Mouse (Mus musculus) hindbrain, embryonic 16.5 days (tissue): ENCODE results near the gene Higd2a. TPM values are rescaled to one million over a fixed set of nuclear protein-coding genes. Genes with fewer than 3 reads are reported as not detected.

Experiments
- ATAC-seq: fragments of 200-750 bp; cut with Nextera tagmentation; 2 replicates; pipeline ENCODE4 v1.8.0; 2017; ENCODE audit warnings: moderate TSS enrichment, moderate library complexity
- H3K27ac ChIP-seq: fragments of 300-500 bp; sonication (generic); 2 replicates; pipeline ENCODE4 v1.5.1; 2014; ENCODE audit warnings: low read depth, mild to moderate bottlenecking, control low read depth, low read length, moderate library complexity
- H3K27me3 ChIP-seq: fragments of 300-500 bp; sonication (generic); replicated peaks from 2 replicates; pipeline ENCODE4 v1.6.1; 2014; ENCODE audit warnings: low read length; ENCODE audit not compliant: control insufficient read depth, insufficient read depth
- H3K36me3 ChIP-seq: fragments of 300-500 bp; sonication (generic); 2 replicates; pipeline ENCODE4 v1.6.1; 2014; ENCODE audit warnings: mild to moderate bottlenecking, low read length, moderate library complexity, mixed read lengths; ENCODE audit not compliant: control insufficient read depth, insufficient read depth
- H3K4me1 ChIP-seq: fragments of 300-500 bp; sonication (generic); 2 replicates; pipeline ENCODE4 v1.6.1; 2014; ENCODE audit warnings: low read depth, low read length; ENCODE audit not compliant: control insufficient read depth, insufficient read depth
- H3K4me2 ChIP-seq: fragments of 300-500 bp; sonication (generic); 2 replicates; pipeline ENCODE4 v1.6.1; 2014; ENCODE audit warnings: mild to moderate bottlenecking, low read length, control low read depth, moderate library complexity
- H3K4me3 ChIP-seq: fragments of 300-500 bp; sonication (generic); 2 replicates; pipeline ENCODE4 v1.5.1; 2014; ENCODE audit warnings: mild to moderate bottlenecking, low read length, control low read depth, moderate library complexity
- H3K9ac ChIP-seq: fragments of 300-500 bp; sonication (generic); 2 replicates; pipeline ENCODE4 v1.6.1; 2014; ENCODE audit warnings: low read depth, mild to moderate bottlenecking, control low read depth, low read length, moderate library complexity
- H3K9me3 ChIP-seq: fragments of 300-500 bp; sonication (generic); 2 replicates; pipeline ENCODE4 v1.6.1; 2014; ENCODE audit warnings: mild to moderate bottlenecking, low read length, moderate library complexity; ENCODE audit not compliant: control insufficient read depth
- WGBS: fragments of 180-500 bp; shearing (Covaris S2); extraction: QIAGEN DNeasy Blood & Tissue Kit; methylation state at CpG from one replicate; pipeline ENCODE4 v1.1.7; 2014; 5-methylcytosine and 5-hydroxymethylcytosine counted together
- polyA plus RNA-seq: library from polyadenylated mRNA; unstranded; fragments of >200 nt; fragmentation: Nextera tagmentation; extraction: Ambion mirVana; gene quantifications from 2 replicates; pipeline ENCODE4 v1.2.1, GENCODE M21; 2015

Gene Higd2a
- polyA plus RNA-seq, 1 experiment from 2014 or later, result 288 TPM

DNA sequence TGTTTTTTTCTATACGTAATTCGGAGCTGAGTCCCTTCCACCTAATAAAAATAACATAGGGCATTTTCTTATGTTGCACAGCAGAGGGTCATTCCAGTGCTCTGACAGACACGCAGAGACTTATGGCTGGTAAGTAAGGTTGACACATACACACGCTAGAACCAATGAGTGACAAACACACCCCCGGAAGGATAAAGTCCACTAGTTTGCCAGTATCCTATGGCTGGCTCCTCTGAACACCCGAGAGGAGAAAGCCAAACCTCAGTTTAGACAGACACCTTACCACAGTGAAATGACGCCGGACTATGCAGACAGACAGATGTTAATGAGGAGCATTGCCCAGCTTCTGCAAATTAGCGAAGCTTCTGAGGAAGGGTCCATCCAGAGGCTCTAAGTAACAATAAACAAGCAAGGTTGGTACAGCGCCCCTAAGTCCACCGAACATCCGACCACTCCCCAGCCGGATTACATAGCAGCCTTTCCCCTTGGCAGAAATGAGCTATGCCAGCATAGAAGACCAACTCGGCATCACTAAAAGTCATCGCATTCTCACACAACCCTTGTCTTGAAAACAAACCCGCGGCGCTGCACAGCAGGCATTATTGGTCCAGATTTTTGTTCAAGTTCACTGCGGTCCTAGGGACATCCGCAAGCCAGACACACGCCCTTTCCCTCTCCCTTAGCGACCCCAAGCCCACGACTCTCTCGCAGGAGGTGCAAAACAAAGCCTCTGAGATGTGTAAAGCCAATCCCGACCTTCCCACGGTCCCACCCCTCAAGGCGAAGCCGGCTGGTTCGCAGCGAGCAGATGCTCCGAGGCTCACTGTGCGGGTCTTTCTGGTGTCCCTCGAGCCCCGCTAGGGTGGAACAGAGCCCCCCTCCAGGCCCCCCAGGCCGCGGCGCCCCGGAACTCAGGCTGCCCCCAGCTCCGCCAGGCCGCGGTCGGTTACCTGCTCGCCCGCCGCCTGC is 25.5 kb upstream of the Higd2a start:
- ATAC-seq, result peak; percentile 79
- H3K27me3 ChIP-seq, result no peaks in the 10 kb centered on the region
- WGBS, result 10% methylated on average over 42 of the region's 45 CpGs

DNA sequence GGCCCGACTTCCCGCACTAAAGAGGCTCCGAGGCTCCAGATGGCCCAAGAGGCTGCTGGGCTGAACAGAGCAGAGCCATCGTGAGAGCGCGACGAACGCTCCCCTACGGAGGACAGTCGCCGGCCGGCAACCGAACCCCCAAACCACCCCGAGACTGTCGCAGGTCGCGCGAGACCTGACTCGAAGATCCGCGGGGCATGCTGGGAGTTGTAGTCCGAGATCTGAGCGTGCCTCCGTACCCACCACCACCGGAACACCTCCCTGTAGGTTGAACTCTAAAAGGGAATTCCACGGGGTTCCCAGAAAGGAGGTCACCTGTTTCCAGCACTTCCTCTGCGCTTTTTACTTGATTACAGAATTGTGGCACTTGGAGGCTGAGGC is 24.8 kb upstream of the Higd2a start, which contains the start of gene 4833439L19Rik:
Gene 4833439L19Rik (minus strand): TSS at position 235 of the 381 bp plus-strand sequence.
- Histone ChIP-seq H3K4me3 (peak within 1 kb of the TSS; percentile 95), H3K36me3 (peaks cover 16% of the 10 kb centered on the region; the same call in 1 of the 2 replicates), H3K27ac (peak within 1 kb of the TSS; percentile 86), H3K4me1 (peaks cover 13% of the 10 kb centered on the region), H3K9ac (peak within 1 kb of the TSS; percentile 97), H3K9me3 (no peaks in the 10 kb centered on the region), H3K4me2 (peak within 1 kb of the TSS; percentile 81), H3K27me3 (no peaks in the 10 kb centered on the region)
- peak; percentile 97 for ATAC-seq
- under 1% methylated on average over 27 of the region's 27 CpGs for WGBS

More for the DNA sequence above, 25.5 kb upstream of the Higd2a start:
- Histone ChIP-seq H3K36me3 (peaks cover 21% of the 10 kb centered on the region), H3K4me3 (peak overlapping the region; percentile 95), H3K4me1 (peaks cover 13% of the 10 kb centered on the region), H3K4me2 (peak overlapping the region; percentile 78), H3K9me3 (no peaks in the 10 kb centered on the region), H3K27ac (peak overlapping the region; percentile 86), H3K9ac (peak overlapping the region; percentile 97)

DNA sequence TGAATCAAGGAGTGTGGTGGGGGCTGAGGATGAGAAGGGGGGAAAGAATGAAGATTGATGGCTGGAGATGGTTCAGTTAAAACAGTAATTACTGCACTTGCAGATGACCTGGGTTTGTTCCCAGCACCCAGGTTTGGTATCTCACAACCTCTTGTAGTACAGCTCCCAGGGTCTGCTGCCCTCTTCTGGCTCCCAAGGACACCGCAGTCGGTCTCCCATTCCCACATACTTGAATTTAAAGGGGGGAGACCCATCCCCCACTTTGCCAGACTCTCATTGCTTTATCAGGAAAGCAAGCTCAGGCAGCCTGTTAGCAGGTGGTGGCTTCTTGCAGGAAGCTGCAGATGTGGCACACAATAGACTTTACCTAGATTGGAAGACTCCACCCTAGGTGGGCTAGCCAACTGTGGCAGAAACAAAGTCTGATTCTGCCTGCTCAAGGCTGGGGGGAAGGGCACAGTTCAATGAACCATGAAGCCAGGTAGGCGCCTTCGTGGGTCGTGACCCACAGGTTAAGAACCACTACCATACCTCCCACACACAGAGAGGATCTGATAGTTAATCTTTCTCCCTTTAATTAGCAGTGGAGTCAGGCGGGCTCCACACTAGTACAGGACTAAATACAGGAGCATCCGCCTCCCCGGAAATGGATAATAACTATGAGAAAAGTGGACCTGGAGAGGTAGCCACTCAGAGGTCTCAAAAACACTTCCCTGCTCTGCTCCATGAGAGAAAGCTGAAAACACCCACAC is 24.2 kb upstream of the Higd2a start:
- H3K27ac ChIP-seq, result peak overlapping the region; percentile 86; the same call in 1 of the 2 replicates
- H3K4me1 ChIP-seq, result peaks cover 13% of the 10 kb centered on the region
- H3K36me3 ChIP-seq, result peaks cover 14% of the 10 kb centered on the region; the same call in 1 of the 2 replicates
- H3K4me3 ChIP-seq, result peak overlapping the region; percentile 95
- peak overlapping the region; percentile 81 for H3K4me2 ChIP-seq
- ATAC-seq, result peak; percentile 35
- H3K27me3 ChIP-seq, result no peaks in the 10 kb centered on the region
- peak overlapping the region; percentile 41; the same call in 1 of the 2 replicates for H3K9ac ChIP-seq
- H3K9me3 ChIP-seq, result no peaks in the 10 kb centered on the region
- WGBS, result 41% methylated on average over 8 of the region's 8 CpGs

DNA sequence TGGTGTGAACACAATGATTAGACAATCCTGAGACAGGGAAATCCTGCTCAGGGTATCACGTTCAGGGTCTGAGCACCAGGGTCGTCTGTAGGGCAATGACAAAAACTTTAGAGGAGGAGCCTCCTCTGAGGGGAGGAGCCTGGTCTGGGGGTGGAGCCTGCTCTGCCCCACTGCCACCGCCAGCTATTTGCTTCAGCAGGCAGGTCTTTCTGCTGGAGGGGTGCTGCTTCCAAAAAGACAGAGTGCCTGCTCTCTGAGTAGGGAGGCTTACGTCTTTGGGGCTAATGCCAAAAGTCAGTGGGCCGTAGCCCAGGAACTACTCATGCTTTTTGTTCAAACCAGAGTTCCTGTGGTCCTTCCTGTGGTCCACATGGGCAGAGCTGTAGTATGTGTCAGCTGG is 21.6 kb upstream of the Higd2a start:
- Histone ChIP-seq H3K9me3 (no peaks in the 10 kb centered on the region), H3K4me3 (no peak overlapping the region), H3K27ac (no peak overlapping the region), H3K27me3 (peaks cover 3% of the 10 kb centered on the region; the same call in 1 of the 2 replicates), H3K9ac (no peak overlapping the region), H3K4me2 (no peak overlapping the region), H3K36me3 (no peaks in the 10 kb centered on the region), H3K4me1 (peaks cover 13% of the 10 kb centered on the region)
- no peak for ATAC-seq
- WGBS, result 41% methylated on average over 5 of the region's 5 CpGs

DNA sequence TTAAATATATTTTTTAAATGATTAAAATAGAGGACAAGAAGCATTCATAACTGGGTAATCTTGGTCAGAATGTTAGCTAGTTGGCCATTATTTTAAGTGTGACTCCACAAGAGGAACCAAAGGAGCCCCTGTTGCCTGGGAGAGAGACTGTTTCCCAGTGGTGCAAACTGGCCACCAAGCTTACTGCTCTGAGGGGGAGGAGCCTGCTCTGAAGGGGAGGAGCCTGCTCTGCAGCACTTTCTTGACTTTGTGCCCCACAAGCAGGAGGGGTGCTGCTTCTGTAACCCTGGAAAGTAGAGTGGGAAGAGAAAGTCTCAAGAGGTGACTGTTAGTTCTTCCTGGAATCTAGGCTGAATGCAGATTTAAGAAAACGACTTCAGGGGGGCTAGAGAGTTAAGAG is 20.7 kb upstream of the Higd2a start:
- H3K4me3 ChIP-seq, result no peak overlapping the region
- H3K27ac ChIP-seq, result no peak overlapping the region
- peaks cover 6% of the 10 kb centered on the region for H3K4me1 ChIP-seq
- 55% methylated on average over 1 of the region's 1 CpGs for WGBS
- H3K9ac ChIP-seq, result no peak overlapping the region
- ATAC-seq, result no peak
- H3K27me3 ChIP-seq, result peaks cover 3% of the 10 kb centered on the region; the same call in 1 of the 2 replicates
- no peaks in the 10 kb centered on the region for H3K9me3 ChIP-seq
- H3K36me3 ChIP-seq, result no peaks in the 10 kb centered on the region
- no peak overlapping the region for H3K4me2 ChIP-seq

DNA sequence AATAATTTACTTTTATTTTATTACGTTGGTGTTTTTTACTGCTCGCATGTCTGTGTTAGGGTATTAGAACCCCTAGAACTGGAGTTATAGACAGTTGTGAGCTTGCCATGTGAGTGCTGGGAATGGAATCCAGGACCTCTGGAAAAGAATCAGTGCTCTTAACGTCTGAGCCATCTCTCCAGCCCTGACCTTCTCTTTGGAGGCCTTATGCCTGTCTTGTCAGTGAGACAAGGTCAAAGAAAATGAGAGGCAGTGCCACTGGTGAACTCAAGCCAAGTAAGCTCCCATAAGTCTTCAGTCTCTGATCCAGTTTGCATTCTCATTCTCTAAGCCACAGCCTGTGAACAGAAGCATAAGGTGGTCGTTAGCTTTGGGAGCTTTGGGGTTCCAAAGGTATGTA is 19.3 kb upstream of the Higd2a start:
- Histone ChIP-seq H3K36me3 (no peaks in the 10 kb centered on the region), H3K9me3 (no peaks in the 10 kb centered on the region), H3K4me1 (peaks cover 7% of the 10 kb centered on the region; the same call in 1 of the 2 replicates), H3K9ac (no peak overlapping the region), H3K27me3 (peaks cover 3% of the 10 kb centered on the region; the same call in 1 of the 2 replicates), H3K27ac (no peak overlapping the region), H3K4me3 (no peak overlapping the region), H3K4me2 (no peak overlapping the region)
- no peak for ATAC-seq
- 73% methylated on average over 4 of the region's 4 CpGs for WGBS

DNA sequence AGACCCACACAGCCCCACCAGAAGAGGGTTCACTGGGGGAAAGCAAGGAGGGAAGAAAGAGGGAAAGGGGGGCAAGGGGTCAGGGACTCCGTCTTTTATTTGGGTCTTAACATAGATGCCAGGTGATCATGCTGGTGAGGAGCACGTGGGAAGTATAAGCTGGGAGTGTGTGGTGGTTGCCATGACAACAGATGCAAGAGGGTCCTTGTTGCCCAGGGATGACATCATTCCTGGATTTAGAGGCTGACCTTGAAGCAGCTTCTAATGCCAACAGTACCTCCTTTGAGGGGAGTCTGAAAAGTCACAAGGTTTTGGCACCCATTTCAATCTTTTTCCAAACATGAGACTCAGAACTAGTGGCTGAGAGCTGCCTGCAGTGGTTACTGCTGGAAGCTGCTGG is 18.4 kb upstream of the Higd2a start:
- Histone ChIP-seq H3K27me3 (peaks cover 3% of the 10 kb centered on the region; the same call in 1 of the 2 replicates), H3K4me2 (no peak overlapping the region), H3K9ac (no peak overlapping the region), H3K4me1 (peaks cover 15% of the 10 kb centered on the region), H3K36me3 (peaks cover 1% of the 10 kb centered on the region; the same call in 1 of the 2 replicates), H3K9me3 (no peaks in the 10 kb centered on the region), H3K4me3 (no peak overlapping the region), H3K27ac (no peak overlapping the region)
- no peak for ATAC-seq
- 33% methylated on average over 2 of the region's 2 CpGs for WGBS

DNA sequence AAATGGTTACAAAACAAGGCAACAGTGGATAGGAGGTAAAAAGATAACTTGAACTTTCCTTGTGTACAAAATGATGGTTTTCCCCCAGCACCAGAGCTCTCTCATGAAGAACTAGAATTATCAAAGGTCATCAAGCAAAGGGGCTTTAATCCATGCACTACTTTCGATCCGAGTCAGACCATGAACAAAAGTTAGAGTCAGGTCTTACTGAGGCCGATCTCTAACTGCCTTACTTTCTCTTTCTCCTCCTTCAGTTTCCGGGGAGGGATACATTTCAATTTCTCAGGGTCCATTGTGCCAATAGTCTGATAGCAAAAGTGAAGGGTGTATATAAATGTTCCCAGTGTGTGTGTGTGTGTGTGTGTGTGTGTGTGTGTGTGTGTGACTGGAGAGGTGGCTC is 17.4 kb upstream of the Higd2a start:
- H3K27ac ChIP-seq, result no peak overlapping the region
- peaks cover 3% of the 10 kb centered on the region; the same call in 1 of the 2 replicates for H3K36me3 ChIP-seq
- no peaks in the 10 kb centered on the region for H3K9me3 ChIP-seq
- H3K4me2 ChIP-seq, result no peak overlapping the region
- H3K4me3 ChIP-seq, result no peak overlapping the region
- no peak for ATAC-seq
- 90% methylated on average over 4 of the region's 4 CpGs for WGBS
- H3K4me1 ChIP-seq, result peaks cover 22% of the 10 kb centered on the region
- peaks cover 3% of the 10 kb centered on the region; the same call in 1 of the 2 replicates for H3K27me3 ChIP-seq
- no peak overlapping the region for H3K9ac ChIP-seq
